Mouse (Mus musculus) bone marrow macrophage, adult 2 months (primary cell): ENCODE data around the gene Synpr.

Experiments used
- CTCF ChIP-seq: IDR thresholded peaks from 2 replicates; pipeline ENCODE4 v1.5.1; 2012; ENCODE audit warnings: low read depth, mild to moderate bottlenecking, low read length, moderate library complexity
- POLR2A ChIP-seq: IDR thresholded peaks from 2 replicates; pipeline ENCODE4 v1.6.1; 2012; ENCODE audit warnings: mild to moderate bottlenecking, low read depth, low read length, borderline replicate concordance

DNA sequence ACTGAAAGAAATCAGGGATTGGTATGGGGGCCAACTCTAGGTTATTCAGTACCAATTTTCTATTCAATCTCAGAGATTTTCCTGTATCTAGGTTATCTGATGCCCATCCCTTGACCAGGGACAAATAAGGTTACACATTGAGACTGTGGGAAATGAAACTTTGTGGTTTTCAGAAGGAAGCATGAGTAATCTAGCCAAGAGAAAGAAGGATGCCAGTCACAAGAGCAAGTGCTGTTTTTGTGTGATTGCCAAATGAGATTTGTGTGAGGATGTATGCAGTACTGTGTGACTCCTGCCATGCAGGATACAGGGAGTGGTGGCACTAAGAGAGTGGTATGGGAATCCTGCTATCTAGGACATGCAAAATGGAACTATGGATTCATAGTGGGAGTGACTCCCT is 76.6 kb downstream of the Synpr start:
- no peak for TF ChIP-seq CTCF
- no peak for TF ChIP-seq POLR2A
